Mouse (Mus musculus): Measurements from ENCODE around the gene Ltbp4. TPM values are rescaled to one million over a fixed set of nuclear protein-coding genes. Genes with fewer than 3 reads are reported as not detected.

Gene Ltbp4
- total and polyA plus RNA-seq, 2 experiments from 2014 or later: 13.6 to 44.3 TPM

GRCm38 (mm10) chr7:27306161-27307160, 31.0 kb downstream of the Ltbp4 start:
- Histone ChIP-seq H3K36me3 (ENCODE audit: insufficient read depth, low read length) (0 out of 2 replicates have a peak, but pooled peaks cover 3% of the 10 kb centered on the region), H3K9me3 (ENCODE audit: low read length) (no peaks in the 10 kb centered on the region), H3K4me2 (ENCODE audit: low read depth, low read length, poor library complexity, severe bottlenecking) (no peak overlapping the region), H3K27me3 (ENCODE audit: insufficient read depth, low read length) (0 out of 2 replicates have a peak, but pooled peaks cover 3% of the 10 kb centered on the region), H3K4me3 (ENCODE audit: low read depth, low read length) (no peak overlapping the region), H3K9ac (replicated peaks; ENCODE audit: low read length, poor library complexity, severe bottlenecking) (no peak overlapping the region), H3K4me1 (ENCODE audit: insufficient read depth, low read length) (no peaks in the 10 kb centered on the region), H3K27ac (ENCODE audit: low read depth, low read length) (no peak overlapping the region)
- peak; percentile 63 for TF ChIP-seq CTCF (IDR thresholded peaks at IDR 0.05)
- 77% methylated on average over 24 of the region's 24 CpGs for WGBS
- DNase-seq (ENCODE audit: low spot score) (no peak), ATAC-seq (ENCODE audit: low FRiP score) (no peak)

- no peak overlapping the region for H3K4me2 ChIP-seq (ENCODE audit: low read depth, low read length, poor library complexity, severe bottlenecking)
- no peak for DNase-seq (ENCODE audit: low spot score)
- WGBS: 89% methylated on average over 17 of the region's 17 CpGs
- no peak overlapping the region for H3K4me3 ChIP-seq (ENCODE audit: low read depth, low read length)
- no peak overlapping the region for H3K9ac ChIP-seq (replicated peaks; ENCODE audit: low read length, poor library complexity, severe bottlenecking)
- no peak overlapping the region for H3K27ac ChIP-seq (ENCODE audit: low read depth, low read length)
- no peaks in the 10 kb centered on the region for H3K27me3 ChIP-seq (ENCODE audit: insufficient read depth, low read length)
- H3K36me3 ChIP-seq (ENCODE audit: insufficient read depth, low read length): 0 out of 2 replicates have a peak, but pooled peaks cover 3% of the 10 kb centered on the region
- no peak for ATAC-seq (ENCODE audit: low FRiP score)
- no peak for TF ChIP-seq CTCF (IDR thresholded peaks at IDR 0.05)
- H3K9me3 ChIP-seq (ENCODE audit: low read length): no peaks in the 10 kb centered on the region
- no peaks in the 10 kb centered on the region for H3K4me1 ChIP-seq (ENCODE audit: insufficient read depth, low read length)
These were observed 32.3 kb downstream of the Ltbp4 start for GRCm38 (mm10) chr7:27305091-27305730.

- TF ChIP-seq CTCF (IDR thresholded peaks at IDR 0.05): peak; percentile 95
- Histone ChIP-seq H3K9me3 (ENCODE audit: low read length) (no peaks in the 10 kb centered on the region), H3K4me3 (ENCODE audit: low read depth, low read length) (no peak overlapping the region), H3K36me3 (ENCODE audit: insufficient read depth, low read length) (0 out of 2 replicates have a peak, but pooled peaks cover 3% of the 10 kb centered on the region), H3K9ac (replicated peaks; ENCODE audit: low read length, poor library complexity, severe bottlenecking) (no peak overlapping the region), H3K4me1 (ENCODE audit: insufficient read depth, low read length) (no peaks in the 10 kb centered on the region), H3K27me3 (ENCODE audit: insufficient read depth, low read length) (no peaks in the 10 kb centered on the region), H3K27ac (ENCODE audit: low read depth, low read length) (no peak overlapping the region), H3K4me2 (ENCODE audit: low read depth, low read length, poor library complexity, severe bottlenecking) (no peak overlapping the region)
- WGBS: 7% methylated on average over 11 of the region's 11 CpGs
- DNase-seq (ENCODE audit: low spot score) (peak; percentile 77), ATAC-seq (ENCODE audit: low FRiP score) (peak; percentile 41; the same call in 1 of the 2 replicates)
These were observed 35.3 kb downstream of the Ltbp4 start for GRCm38 (mm10) chr7:27302172-27302571.

GRCm38 (mm10) chr7:27300801-27301200, 36.7 kb downstream of the Ltbp4 start:
- no peak for DNase-seq (ENCODE audit: low spot score)
- TF ChIP-seq CTCF (IDR thresholded peaks at IDR 0.05): no peak
- Histone ChIP-seq H3K4me1 (ENCODE audit: insufficient read depth, low read length) (no peaks in the 10 kb centered on the region), H3K4me2 (ENCODE audit: low read depth, low read length, poor library complexity, severe bottlenecking) (no peak overlapping the region), H3K9me3 (ENCODE audit: low read length) (no peaks in the 10 kb centered on the region), H3K9ac (replicated peaks; ENCODE audit: low read length, poor library complexity, severe bottlenecking) (no peak overlapping the region), H3K27ac (ENCODE audit: low read depth, low read length) (no peak overlapping the region), H3K36me3 (ENCODE audit: insufficient read depth, low read length) (no peaks in the 10 kb centered on the region), H3K27me3 (ENCODE audit: insufficient read depth, low read length) (no peaks in the 10 kb centered on the region), H3K4me3 (ENCODE audit: low read depth, low read length) (no peak overlapping the region)
- WGBS: 74% methylated on average over 5 of the region's 5 CpGs
- no peak for ATAC-seq (ENCODE audit: low FRiP score)

GRCm38 (mm10) chr7:27300351-27300750, 37.1 kb downstream of the Ltbp4 start:
- no peak for ATAC-seq (ENCODE audit: low FRiP score)

More at GRCm38 (mm10) chr7:27300351-27300750, 37.1 kb downstream of the Ltbp4 start:
- no peak for TF ChIP-seq CTCF (IDR thresholded peaks at IDR 0.05)
- H3K27me3 ChIP-seq (ENCODE audit: insufficient read depth, low read length): no peaks in the 10 kb centered on the region
- no peaks in the 10 kb centered on the region for H3K36me3 ChIP-seq (ENCODE audit: insufficient read depth, low read length)
- DNase-seq (ENCODE audit: low spot score): no peak
- no peak overlapping the region for H3K27ac ChIP-seq (ENCODE audit: low read depth, low read length)
- no peaks in the 10 kb centered on the region for H3K9me3 ChIP-seq (ENCODE audit: low read length)
- 84% methylated on average over 4 of the region's 4 CpGs for WGBS
- H3K4me3 ChIP-seq (ENCODE audit: low read depth, low read length): no peak overlapping the region
- no peaks in the 10 kb centered on the region for H3K4me1 ChIP-seq (ENCODE audit: insufficient read depth, low read length)
- no peak overlapping the region for H3K4me2 ChIP-seq (ENCODE audit: low read depth, low read length, poor library complexity, severe bottlenecking)
- H3K9ac ChIP-seq (replicated peaks; ENCODE audit: low read length, poor library complexity, severe bottlenecking): no peak overlapping the region

All from midbrain, postnatal 0 days (tissue).